Mouse (Mus musculus): ENCODE measurements at regions not wholly inside any gene's neighbourhood (a gene's known extent, or its start where the extent isn't known, plus 50 kb on each side); places are given as distances from the start of the nearest gene placed in this dataset.

DNA sequence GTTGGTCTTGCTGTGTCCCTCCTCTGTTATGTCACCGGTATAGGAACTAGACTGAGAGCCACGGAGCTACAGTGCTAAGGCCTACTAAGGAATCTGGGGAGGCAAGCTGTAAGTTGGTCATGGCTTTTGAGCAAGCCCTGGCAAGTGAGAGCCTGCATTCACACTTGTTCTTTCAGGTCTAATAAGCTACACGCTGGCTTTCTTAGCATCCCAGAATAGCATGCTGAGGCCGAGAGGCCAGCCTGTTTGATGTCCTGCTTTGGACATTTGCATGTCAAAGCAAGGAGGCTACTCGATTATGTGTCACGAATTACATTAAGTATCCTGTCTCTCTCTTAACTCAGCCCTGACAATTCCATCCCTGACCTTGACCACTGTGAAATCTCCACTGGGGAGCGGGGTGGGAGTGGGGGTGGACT, 481.5 kb downstream of the Tns1 start:
- Histone ChIP-seq H3K27me3 (ENCODE audit: control insufficient read depth, insufficient read depth, insufficient read length) (no peaks in the 10 kb centered on the region), H3K4me3 (ENCODE audit: insufficient read depth, poor library complexity, severe bottlenecking) (no peak overlapping the region), H3K36me3 (ENCODE audit: control insufficient read depth, insufficient read depth) (no peaks in the 10 kb centered on the region), H3K79me2 (ENCODE audit: control insufficient read depth, insufficient read depth) (no peaks in the 10 kb centered on the region), H3K79me3 (ENCODE audit: low read depth) (no peaks in the 10 kb centered on the region), H3ac (ENCODE audit: control insufficient read depth, insufficient read length, low read depth) (no peak overlapping the region)
- no peak for TF ChIP-seq CEBPB (IDR thresholded peaks at IDR 0.05; ENCODE audit: low read depth)
- no peak for TF ChIP-seq MYOD1 (IDR thresholded peaks at IDR 0.05; ENCODE audit: control insufficient read depth, insufficient read length, low read depth)
- TF ChIP-seq MAX (IDR thresholded peaks at IDR 0.05): no peak
- TF ChIP-seq MYOG (IDR thresholded peaks at IDR 0.05; ENCODE audit: control insufficient read depth, extremely low read depth, insufficient read length): no peak
- TF ChIP-seq FOSL1 (IDR thresholded peaks at IDR 0.05; ENCODE audit: insufficient read depth, low read length, poor library complexity, severe bottlenecking): no peak
- TF ChIP-seq CTCF (IDR thresholded peaks at IDR 0.05; ENCODE audit: control insufficient read depth, insufficient read depth, insufficient read length): no peak
- TF ChIP-seq USF1 (IDR thresholded peaks at IDR 0.05; ENCODE audit: low read depth): no peak

DNA sequence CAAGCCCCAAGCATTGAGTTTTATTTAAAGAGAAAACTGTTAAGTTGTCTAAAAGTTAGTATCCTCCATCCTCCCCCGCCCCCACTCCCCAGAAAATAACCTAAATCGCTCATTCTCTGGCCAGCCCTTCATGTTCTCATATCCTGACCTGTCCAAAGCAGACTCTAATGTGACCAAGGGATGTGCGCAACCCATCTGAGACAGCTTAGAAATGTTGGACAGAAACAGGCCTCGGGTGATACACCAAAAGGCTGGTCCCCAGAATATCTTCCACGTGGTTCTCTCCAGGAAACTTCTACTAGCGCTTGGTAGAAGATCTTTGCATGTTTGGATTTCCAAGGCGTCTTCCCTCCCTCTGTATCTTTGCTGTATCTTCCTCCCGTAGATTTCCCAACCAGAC, 482.8 kb downstream of the Tns1 start:
- Histone ChIP-seq H3K79me2 (ENCODE audit: control insufficient read depth, insufficient read depth) (no peaks in the 10 kb centered on the region), H3ac (ENCODE audit: control insufficient read depth, insufficient read length, low read depth) (no peak overlapping the region), H3K4me3 (ENCODE audit: insufficient read depth, poor library complexity, severe bottlenecking) (no peak overlapping the region), H3K27me3 (ENCODE audit: control insufficient read depth, insufficient read depth, insufficient read length) (no peaks in the 10 kb centered on the region), H3K79me3 (ENCODE audit: low read depth) (no peaks in the 10 kb centered on the region), H3K36me3 (ENCODE audit: control insufficient read depth, insufficient read depth) (no peaks in the 10 kb centered on the region)
- TF ChIP-seq CTCF (IDR thresholded peaks at IDR 0.05; ENCODE audit: control insufficient read depth, insufficient read depth, insufficient read length): no peak
- no peak for TF ChIP-seq CEBPB (IDR thresholded peaks at IDR 0.05; ENCODE audit: low read depth)
- no peak for TF ChIP-seq USF1 (IDR thresholded peaks at IDR 0.05; ENCODE audit: low read depth)
- no peak for TF ChIP-seq MYOG (IDR thresholded peaks at IDR 0.05; ENCODE audit: control insufficient read depth, extremely low read depth, insufficient read length)
- TF ChIP-seq MAX (IDR thresholded peaks at IDR 0.05): no peak
- no peak for TF ChIP-seq FOSL1 (IDR thresholded peaks at IDR 0.05; ENCODE audit: insufficient read depth, low read length, poor library complexity, severe bottlenecking)
- TF ChIP-seq MYOD1 (IDR thresholded peaks at IDR 0.05; ENCODE audit: control insufficient read depth, insufficient read length, low read depth): no peak

DNA sequence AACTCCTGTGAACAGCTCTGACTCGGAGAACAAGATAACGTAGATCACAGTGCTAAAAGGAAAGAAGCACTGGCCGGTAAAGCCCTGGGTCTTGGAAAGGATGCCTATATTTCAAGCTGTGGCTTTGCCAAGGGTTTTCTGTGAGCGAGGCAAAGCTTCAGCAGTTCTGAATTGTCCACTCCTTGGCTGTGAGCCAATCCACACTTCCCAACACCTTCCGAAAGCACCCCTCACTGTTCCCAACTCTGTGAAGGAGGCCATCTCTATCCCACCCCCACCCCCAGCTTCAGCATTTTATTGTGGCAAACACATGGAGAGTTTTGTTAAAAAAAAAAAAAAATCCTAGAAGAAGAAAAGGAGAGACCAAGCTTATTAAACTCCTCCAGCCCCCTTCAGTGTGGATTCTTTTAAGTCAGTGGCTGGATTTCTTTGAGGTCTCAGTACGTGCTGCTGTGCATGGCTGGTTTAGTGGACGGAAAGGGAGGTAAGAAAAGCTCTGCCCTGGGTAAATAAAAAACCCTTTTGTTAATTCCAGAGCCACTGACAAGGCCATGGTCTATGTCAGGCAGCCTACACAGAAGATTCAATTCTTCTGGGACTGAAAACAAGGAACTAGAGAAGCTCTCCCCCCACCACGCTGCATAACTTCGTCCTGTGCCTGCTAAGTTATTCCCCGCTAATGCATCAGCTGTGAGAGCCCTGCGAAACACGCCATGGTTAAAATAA, 483.4 kb downstream of the Tns1 start:
- TF ChIP-seq CEBPB (IDR thresholded peaks at IDR 0.05; ENCODE audit: low read depth) (no peak), CTCF (IDR thresholded peaks at IDR 0.05; ENCODE audit: control insufficient read depth, insufficient read depth, insufficient read length) (no peak), MAX (IDR thresholded peaks at IDR 0.05) (no peak), FOSL1 (IDR thresholded peaks at IDR 0.05; ENCODE audit: insufficient read depth, low read length, poor library complexity, severe bottlenecking) (no peak), MYOD1 (IDR thresholded peaks at IDR 0.05; ENCODE audit: control insufficient read depth, insufficient read length, low read depth) (no peak), USF1 (IDR thresholded peaks at IDR 0.05; ENCODE audit: low read depth) (no peak), MYOG (IDR thresholded peaks at IDR 0.05; ENCODE audit: control insufficient read depth, extremely low read depth, insufficient read length) (no peak)
- Histone ChIP-seq H3K27me3 (ENCODE audit: control insufficient read depth, insufficient read depth, insufficient read length) (no peaks in the 10 kb centered on the region), H3K79me2 (ENCODE audit: control insufficient read depth, insufficient read depth) (no peaks in the 10 kb centered on the region), H3K79me3 (ENCODE audit: low read depth) (no peaks in the 10 kb centered on the region), H3ac (ENCODE audit: control insufficient read depth, insufficient read length, low read depth) (no peak overlapping the region), H3K4me3 (ENCODE audit: insufficient read depth, poor library complexity, severe bottlenecking) (no peak overlapping the region), H3K36me3 (ENCODE audit: control insufficient read depth, insufficient read depth) (no peaks in the 10 kb centered on the region)

DNA sequence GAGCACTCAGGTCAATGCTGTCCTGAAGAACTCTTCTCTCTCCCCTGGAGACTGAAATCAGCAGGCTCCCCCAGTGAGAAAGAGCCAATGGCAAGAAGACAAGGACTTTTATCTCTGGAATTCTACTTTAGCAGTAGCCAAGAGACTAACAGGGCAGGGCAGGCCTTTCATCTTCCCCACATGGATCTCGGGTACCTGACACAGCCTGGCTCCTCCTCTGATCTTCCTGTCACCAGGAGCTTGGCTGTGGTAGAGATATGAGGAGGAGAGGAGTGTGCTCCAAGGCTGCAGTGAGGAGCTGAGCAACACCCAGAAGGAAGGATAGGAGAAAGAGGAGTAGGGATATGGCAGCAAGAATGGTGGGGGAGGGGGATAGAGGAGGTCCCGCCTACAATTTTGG, 488.5 kb downstream of the Tns1 start:
- Histone ChIP-seq H3K36me3 (ENCODE audit: control insufficient read depth, insufficient read depth) (no peaks in the 10 kb centered on the region), H3ac (ENCODE audit: control insufficient read depth, insufficient read length, low read depth) (no peak overlapping the region), H3K27me3 (ENCODE audit: control insufficient read depth, insufficient read depth, insufficient read length) (no peaks in the 10 kb centered on the region), H3K4me3 (ENCODE audit: insufficient read depth, poor library complexity, severe bottlenecking) (no peak overlapping the region), H3K79me2 (ENCODE audit: control insufficient read depth, insufficient read depth) (no peaks in the 10 kb centered on the region), H3K79me3 (ENCODE audit: low read depth) (no peaks in the 10 kb centered on the region)
- TF ChIP-seq USF1 (IDR thresholded peaks at IDR 0.05; ENCODE audit: low read depth) (no peak), CEBPB (IDR thresholded peaks at IDR 0.05; ENCODE audit: low read depth) (no peak), MYOD1 (IDR thresholded peaks at IDR 0.05; ENCODE audit: control insufficient read depth, insufficient read length, low read depth) (no peak), FOSL1 (IDR thresholded peaks at IDR 0.05; ENCODE audit: insufficient read depth, low read length, poor library complexity, severe bottlenecking) (no peak), MAX (IDR thresholded peaks at IDR 0.05) (no peak), MYOG (IDR thresholded peaks at IDR 0.05; ENCODE audit: control insufficient read depth, extremely low read depth, insufficient read length) (no peak), CTCF (IDR thresholded peaks at IDR 0.05; ENCODE audit: control insufficient read depth, insufficient read depth, insufficient read length) (no peak)

DNA sequence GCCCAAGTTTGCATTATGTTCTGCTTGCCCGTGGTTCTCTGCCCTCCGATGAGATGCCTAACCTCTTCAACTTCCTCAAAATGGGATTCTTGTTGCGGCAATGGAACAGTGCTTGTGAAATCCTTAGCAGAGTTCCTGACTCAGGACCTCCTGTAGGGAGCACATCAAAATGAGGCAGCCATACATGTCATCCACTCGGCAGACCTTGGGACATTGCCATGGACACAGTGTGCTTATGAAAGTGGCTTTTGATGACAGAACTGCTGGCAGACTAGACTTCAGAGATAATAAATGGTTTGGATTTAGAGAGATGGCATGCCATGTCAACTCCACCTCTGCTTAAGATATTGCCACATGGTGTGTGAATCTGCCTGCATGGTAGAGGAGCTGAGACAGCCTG, 489.4 kb downstream of the Tns1 start:
- no peaks in the 10 kb centered on the region for H3K79me2 ChIP-seq (ENCODE audit: control insufficient read depth, insufficient read depth)
- H3K36me3 ChIP-seq (ENCODE audit: control insufficient read depth, insufficient read depth): no peaks in the 10 kb centered on the region
- H3K79me3 ChIP-seq (ENCODE audit: low read depth): no peaks in the 10 kb centered on the region
- H3K4me3 ChIP-seq (ENCODE audit: insufficient read depth, poor library complexity, severe bottlenecking): no peak overlapping the region
- H3ac ChIP-seq (ENCODE audit: control insufficient read depth, insufficient read length, low read depth): no peak overlapping the region
- no peaks in the 10 kb centered on the region for H3K27me3 ChIP-seq (ENCODE audit: control insufficient read depth, insufficient read depth, insufficient read length)
- no peak for TF ChIP-seq MYOG (IDR thresholded peaks at IDR 0.05; ENCODE audit: control insufficient read depth, extremely low read depth, insufficient read length)
- TF ChIP-seq MAX (IDR thresholded peaks at IDR 0.05): no peak
- no peak for TF ChIP-seq FOSL1 (IDR thresholded peaks at IDR 0.05; ENCODE audit: insufficient read depth, low read length, poor library complexity, severe bottlenecking)
- TF ChIP-seq MYOD1 (IDR thresholded peaks at IDR 0.05; ENCODE audit: control insufficient read depth, insufficient read length, low read depth): no peak
- no peak for TF ChIP-seq CEBPB (IDR thresholded peaks at IDR 0.05; ENCODE audit: low read depth)
- TF ChIP-seq CTCF (IDR thresholded peaks at IDR 0.05; ENCODE audit: control insufficient read depth, insufficient read depth, insufficient read length): no peak
- TF ChIP-seq USF1 (IDR thresholded peaks at IDR 0.05; ENCODE audit: low read depth): no peak

All from C2C12 (cell line).